Comparison of ENCODE assay signal across 9 mouse cellular contexts in genomic region chr6:97615901-97616461, GRCm38 (mm10). TPM values are rescaled to one million over a fixed set of nuclear protein-coding genes. Genes with fewer than 3 reads are reported as not detected.
DNase-seq lines count a peak whose midpoint lies in the region; ATAC-seq and TF ChIP-seq lines count a peak whose summit lies in the region.
"Had no signal": no experiment of that assay in that cellular context is flagged by ENCODE, and none has a peak within 500 bp of the region (broad histone marks: within the 10 kb centered on the region; RNA-seq: fewer than 3 reads in every experiment).

No protein-coding gene starts in this region.

- peaks cover 8% of the 10 kb centered on the region for H3K4me1 ChIP-seq in embryonic facial prominence, embryonic 12.5 days
- H3K4me1 ChIP-seq in heart, embryonic 16.5 days (ENCODE audit: control insufficient read depth, insufficient read depth, low read length) = peaks cover 5% of the 10 kb centered on the region; the same call in 1 of the 2 replicates
- no peaks in the 10 kb centered on the region for H3K4me1 ChIP-seq in limb, embryonic 11.5 days (ENCODE audit: control insufficient read depth, insufficient read depth, low read length)
- H3K4me1 ChIP-seq in neural tube, embryonic 12.5 days = peaks cover 17% of the 10 kb centered on the region

- TF ChIP-seq CTCF in gastrocnemius, adult 2 months (IDR thresholded peaks at IDR 0.05) = no peak

- peak overlapping the region; percentile 83 for H3K4me3 ChIP-seq in gastrocnemius, adult 2 months
- H3K4me3 ChIP-seq in embryonic facial prominence, embryonic 12.5 days = peak overlapping the region; percentile 57
- peak overlapping the region; percentile 68 for H3K4me3 ChIP-seq in heart, embryonic 16.5 days (ENCODE audit: low read length)
- H3K4me3 ChIP-seq in limb, embryonic 11.5 days (ENCODE audit: low read depth, low read length) = peak overlapping the region; percentile 70
- H3K4me3 ChIP-seq in neural tube, embryonic 12.5 days = peak overlapping the region; percentile 77
- H3K4me3 ChIP-seq: erythroblast, embryonic 14.5 days had no signal

- peak; percentile 30 for DNase-seq in gastrocnemius, adult 2 months
- no peak for DNase-seq in gastrocnemius, postnatal 10 days
- DNase-seq in limb, embryonic 11.5 days (ENCODE audit: low spot score) = peak; percentile 50
- no peak for DNase-seq in spleen, postnatal 4 days (ENCODE audit: low spot score in 2 of 2)
- no peak for DNase-seq in frontal cortex, postnatal 14 days (ENCODE audit: low spot score in 2 of 2)

- H3K4me2 ChIP-seq in embryonic facial prominence, embryonic 12.5 days (replicated peaks) = peak overlapping the region; percentile 88
- H3K4me2 ChIP-seq in heart, embryonic 16.5 days (ENCODE audit: low read depth, low read length) = peak overlapping the region; percentile 92
- peak overlapping the region; percentile 80 for H3K4me2 ChIP-seq in limb, embryonic 11.5 days (ENCODE audit: low read depth, severe bottlenecking)
- H3K4me2 ChIP-seq in neural tube, embryonic 12.5 days (replicated peaks) = peak overlapping the region; percentile 70

- 4% methylated on average over 16 of the region's 16 CpGs for WGBS in embryonic facial prominence, embryonic 12.5 days
- WGBS in heart, embryonic 16.5 days = 6% methylated on average over 16 of the region's 16 CpGs
- 5% methylated on average over 16 of the region's 16 CpGs for WGBS in limb, embryonic 11.5 days
- WGBS in neural tube, embryonic 12.5 days = 3% methylated on average over 16 of the region's 16 CpGs

- ATAC-seq in embryonic facial prominence, embryonic 12.5 days (ENCODE audit: insufficient number of reproducible peaks, insufficient read depth, low FRiP score, low TSS enrichment) = no peak
- ATAC-seq in heart, embryonic 16.5 days (replicated peaks; ENCODE audit: extremely low read depth, insufficient read depth, low FRiP score) = no peak
- no peak for ATAC-seq in limb, embryonic 11.5 days (ENCODE audit: insufficient number of reproducible peaks, low FRiP score, low TSS enrichment, low read depth)
- no peak for ATAC-seq in neural tube, embryonic 12.5 days (ENCODE audit: low FRiP score, low read depth)

- H3K9ac ChIP-seq in embryonic facial prominence, embryonic 12.5 days = peak overlapping the region; percentile 54; the same call in 1 of the 2 replicates
- H3K9ac ChIP-seq in heart, embryonic 16.5 days (ENCODE audit: low read length) = 0 out of 2 replicates have a peak overlapping the region, but pooled peaks have one; percentile 7
- H3K9ac ChIP-seq in limb, embryonic 11.5 days (ENCODE audit: low read length) = no peak overlapping the region
- peak overlapping the region; percentile 88 for H3K9ac ChIP-seq in neural tube, embryonic 12.5 days

- intact Hi-C loops in gastrocnemius, adult 2 months (cut with DNase I) = no loop called here

- no peaks in the 10 kb centered on the region for H3K9me3 ChIP-seq in embryonic facial prominence, embryonic 12.5 days
- H3K9me3 ChIP-seq in heart, embryonic 16.5 days (replicated peaks; ENCODE audit: control insufficient read depth, low read length) = no peaks in the 10 kb centered on the region
- no peaks in the 10 kb centered on the region for H3K9me3 ChIP-seq in limb, embryonic 11.5 days (ENCODE audit: control insufficient read depth, low read length)
- no peaks in the 10 kb centered on the region for H3K9me3 ChIP-seq in neural tube, embryonic 12.5 days

- H3K27me3 ChIP-seq in embryonic facial prominence, embryonic 12.5 days = peaks cover 14% of the 10 kb centered on the region
- H3K27me3 ChIP-seq in heart, embryonic 16.5 days (ENCODE audit: control insufficient read depth, insufficient read depth, low read length) = peaks cover 21% of the 10 kb centered on the region
- peaks cover 3% of the 10 kb centered on the region; the same call in 1 of the 2 replicates for H3K27me3 ChIP-seq in limb, embryonic 11.5 days (ENCODE audit: control insufficient read depth, insufficient read depth, low read length)
- H3K27me3 ChIP-seq in neural tube, embryonic 12.5 days (replicated peaks) = no peaks in the 10 kb centered on the region

- H3K36me3 ChIP-seq in embryonic facial prominence, embryonic 12.5 days = no peaks in the 10 kb centered on the region
- no peaks in the 10 kb centered on the region for H3K36me3 ChIP-seq in heart, embryonic 16.5 days (ENCODE audit: control insufficient read depth, insufficient read depth)
- no peaks in the 10 kb centered on the region for H3K36me3 ChIP-seq in limb, embryonic 11.5 days (ENCODE audit: control insufficient read depth, insufficient read depth, low read length)
- no peaks in the 10 kb centered on the region for H3K36me3 ChIP-seq in neural tube, embryonic 12.5 days

- peak overlapping the region; percentile 73 for H3K27ac ChIP-seq in gastrocnemius, adult 2 months
- peak overlapping the region; percentile 63 for H3K27ac ChIP-seq in embryonic facial prominence, embryonic 12.5 days
- no peak overlapping the region for H3K27ac ChIP-seq in heart, embryonic 16.5 days (ENCODE audit: low read length)
- H3K27ac ChIP-seq in limb, embryonic 11.5 days (replicated peaks; ENCODE audit: low read depth, low read length) = no peak overlapping the region
- H3K27ac ChIP-seq in neural tube, embryonic 12.5 days = peak overlapping the region; percentile 95; the same call in 1 of the 2 replicates

RNA-seq across cellular contexts. Expression of gene Frmd4b, which starts 1.4 kb away (rescaled TPM):
- 1 to 10 TPM; 6.7 to 7.0 TPM for total RNA-seq in gastrocnemius, adult 2 months (2021)
- 10 to 100 TPM; 20.2 to 25.4 TPM for total RNA-seq in gastrocnemius, postnatal 10 days (2021)
- 15.0 and 16.5 TPM in 2 replicates for polyA plus RNA-seq in embryonic facial prominence, embryonic 12.5 days (2016; fragmentation: Nextera tagmentation; extraction: Ambion mirVana)
- polyA plus RNA-seq in heart, embryonic 16.5 days (2015; fragmentation: Nextera tagmentation; extraction: Ambion mirVana) = 12.0 and 13.5 TPM in 2 replicates
- polyA plus RNA-seq in limb, embryonic 11.5 days (2014; fragmentation: Nextera tagmentation; extraction: Ambion mirVana) = 12.3 and 14.1 TPM in 2 replicates
- polyA plus RNA-seq in neural tube, embryonic 12.5 days (2016; fragmentation: Nextera tagmentation; extraction: Ambion mirVana) = 46.3 and 46.7 TPM in 2 replicates
- polyA plus RNA-seq: erythroblast, embryonic 14.5 days had no signal

Comparison
In these comparisons a context has a peak if more than half of its experiments do, and no peak if none do; other contexts are left out.
1. DNase-seq: peak in gastrocnemius, adult 2 months (single experiment) and limb, embryonic 11.5 days (single experiment); none in gastrocnemius, postnatal 10 days (single experiment), spleen, postnatal 4 days (0 of 2) and frontal cortex, postnatal 14 days (0 of 2).
2. H3K27ac ChIP-seq: peak in gastrocnemius, adult 2 months (single experiment), embryonic facial prominence, embryonic 12.5 days (single experiment) and neural tube, embryonic 12.5 days (single experiment); none in heart, embryonic 16.5 days (single experiment) and limb, embryonic 11.5 days (single experiment).
3. Peak in every context shown above with its lines, with median percentiles within 50 percentile points of each other: H3K4me3 ChIP-seq and H3K4me2 ChIP-seq.